Mouse (Mus musculus) heart, adult 2 months (tissue): ENCODE results near the gene Fam162a. TPM values are rescaled to one million over a fixed set of nuclear protein-coding genes. Genes with fewer than 3 reads are reported as not detected.
"Not testable (repeated sequence)": the region's sequence is repeated elsewhere in the genome, so short reads cannot be mapped to it uniquely, and the experiment has no call there.

ENCODE experiments used
- DNase-seq, 2 experiments: peaks; one replicate each; pipeline ENCODE4 v3.0.0; 2021
- H3K27ac ChIP-seq: fragments of 200-600 bp; 2 replicates; pipeline ENCODE4 v1.8.1; 2022
- H3K27me3 ChIP-seq: fragments of 200-500 bp; 2 replicates; pipeline ENCODE4 v1.6.1; 2012; ENCODE audit warnings: mild to moderate bottlenecking, low read length, inconsistent platforms, mixed read lengths; ENCODE audit not compliant: control insufficient read depth, insufficient read depth
- H3K36me3 ChIP-seq: fragments of 200-500 bp; 2 replicates; pipeline ENCODE4 v1.6.1; 2012; ENCODE audit warnings: low read length, inconsistent platforms; ENCODE audit not compliant: control insufficient read depth, insufficient read depth
- H3K4me1 ChIP-seq: fragments of 200-500 bp; 2 replicates; pipeline ENCODE4 v1.6.1; 2011; ENCODE audit warnings: low read length; ENCODE audit not compliant: control insufficient read depth, insufficient read depth
- H3K4me3 ChIP-seq: fragments of 200-600 bp; 2 replicates; pipeline ENCODE4 v1.8.1; 2022
- H3K79me2 ChIP-seq: fragments of 200-500 bp; replicated peaks from 2 replicates; pipeline ENCODE4 v1.6.1; 2012; ENCODE audit warnings: mild to moderate bottlenecking, inconsistent platforms, low read length, moderate library complexity, mixed read lengths; ENCODE audit not compliant: control insufficient read depth, insufficient read depth
- H3K9ac ChIP-seq: fragments of 200-500 bp; 2 replicates; pipeline ENCODE4 v1.6.1; 2012; ENCODE audit warnings: low read depth, mild to moderate bottlenecking, control low read depth, inconsistent platforms, low read length, mixed read lengths
- CTCF ChIP-seq: fragments of 200-600 bp; IDR thresholded peaks from 2 replicates; pipeline ENCODE4 v1.8.1; 2022; ENCODE audit warnings: antibody characterized with exemption, mild to moderate bottlenecking, moderate library complexity
- EP300 ChIP-seq: fragments of 200-500 bp; IDR thresholded peaks from 2 replicates; pipeline ENCODE4 v1.6.1; 2011; ENCODE audit warnings: low read depth, low read length, control low read depth; ENCODE audit not compliant: insufficient read depth
- POLR2A ChIP-seq: fragments of 200-500 bp; IDR thresholded peaks from 2 replicates; pipeline ENCODE4 v1.6.1; 2011; ENCODE audit warnings: mild to moderate bottlenecking, low read depth, low read length, control low read depth; ENCODE audit not compliant: insufficient read depth
- WGBS: fragments of 180-500 bp; shearing (Covaris S2); methylation state at CpG from one replicate; pipeline ENCODE4 v1.1.7; 2018; 5-methylcytosine and 5-hydroxymethylcytosine counted together
- intact Hi-C: fragments of 180-260 bp; cut with DNase I; formaldehyde crosslinking; loops from one replicate; pipeline ENCODE4 v1.15.1; 2025
- polyA plus RNA-seq: library from polyadenylated mRNA; depleted of rRNA; stranded (reverse); fragments of >200 nt; gene quantifications from 2 replicates; pipeline ENCODE4 v1.2.3, GENCODE M21; 2012; rRNA removed
- total RNA-seq, 2 experiments: library from RNA; stranded (reverse); gene quantifications; 2 replicates each; pipeline ENCODE4 v1.2.3; 2021

Gene Fam162a
- total and polyA plus RNA-seq, 3 experiments = 95.0 to 248 (median 212) TPM

GRCm38 (mm10) chr16:36040640-36041624 lies 30.5 kb downstream of the Fam162a start, which contains the start of gene Wdr5b:
Gene Wdr5b, plus strand, starts transcription at chr16:36041190.
- DNase-seq = peak; percentile 87 to 93
- H3K27ac ChIP-seq = peak within 1 kb of the TSS; percentile 80
- H3K27me3 ChIP-seq = no peaks in the 10 kb centered on the region
- H3K4me3 ChIP-seq = peak within 1 kb of the TSS; percentile 70
- peaks cover 13% of the 10 kb centered on the region for H3K36me3 ChIP-seq
- H3K79me2 ChIP-seq = no peaks in the 10 kb centered on the region
- H3K4me1 ChIP-seq = peaks cover 6% of the 10 kb centered on the region
- peak within 1 kb of the TSS; percentile 69 for H3K9ac ChIP-seq
- peak; percentile 69 for TF ChIP-seq EP300
- TF ChIP-seq POLR2A = peak; percentile 88
- no peak for TF ChIP-seq CTCF
- WGBS = under 1% methylated on average over 39 of the region's 39 CpGs
- intact Hi-C loops = loop anchor here (2.0 to 10.0 kb wide), 2 partner anchors 58 to 166 kb away; partner anchors contain the start of gene Parp14

GRCm38 (mm10) chr16:36028120-36028519 lies 43.3 kb downstream of the Fam162a start:
- DNase-seq, H3K79me2 ChIP-seq, H3K4me1 ChIP-seq, H3K27ac ChIP-seq, H3K9ac ChIP-seq, H3K4me3 ChIP-seq, H3K27me3 ChIP-seq, intact Hi-C loops, H3K36me3 ChIP-seq: not testable (repeated sequence)
- 90% methylated on average over 1 of the region's 2 CpGs for WGBS

GRCm38 (mm10) chr16:36016335-36016734 lies 55.1 kb downstream of the Fam162a start:
- no peak for TF ChIP-seq POLR2A
- TF ChIP-seq EP300 = no peak
- Histone ChIP-seq H3K4me1 (no peaks in the 10 kb centered on the region), H3K4me3 (no peak overlapping the region), H3K27me3 (no peaks in the 10 kb centered on the region), H3K9ac (no peak overlapping the region), H3K79me2 (no peaks in the 10 kb centered on the region), H3K27ac (no peak overlapping the region), H3K36me3 (no peaks in the 10 kb centered on the region; the same call in 1 of the 2 replicates)
- DNase-seq = no peak
- intact Hi-C loops = no loop called here
- 98% methylated on average over 1 of the region's 1 CpGs for WGBS

- whole genome bisulfite sequencing = 87% methylated on average over 3 of the region's 3 CpGs
- H3K36me3 ChIP-seq = no peaks in the 10 kb centered on the region; the same call in 1 of the 2 replicates
- intact Hi-C loops = no loop called here
Observed at GRCm38 (mm10) chr16:36008396-36008795, 63.0 kb downstream of the Fam162a start.

GRCm38 (mm10) chr16:35998852-35999251 lies 72.5 kb downstream of the Fam162a start:
- H3K27ac ChIP-seq, DNase-seq, H3K4me3 ChIP-seq, intact Hi-C loops, H3K36me3 ChIP-seq, H3K79me2 ChIP-seq, H3K27me3 ChIP-seq, H3K4me1 ChIP-seq, H3K9ac ChIP-seq: not testable (repeated sequence)
- 94% methylated on average over 4 of the region's 4 CpGs for WGBS

More at GRCm38 (mm10) chr16:36008396-36008795, 63.0 kb downstream of the Fam162a start:
- H3K4me1 ChIP-seq = no peaks in the 10 kb centered on the region
- TF ChIP-seq POLR2A (no peak), CTCF (no peak), EP300 (no peak)
- no peak overlapping the region for H3K9ac ChIP-seq
- no peak overlapping the region for H3K27ac ChIP-seq
- H3K27me3 ChIP-seq = no peaks in the 10 kb centered on the region
- no peak overlapping the region for H3K4me3 ChIP-seq
- DNase-seq = no peak
- no peaks in the 10 kb centered on the region for H3K79me2 ChIP-seq

Other genes with a start within 250 kb of the Fam162a start
- 10 to 100 TPM in 1 of 2 experiments, 1 to 10 TPM in 1; 9.9 to 11.3 TPM for gene Parp14, start 200.1 kb downstream of the Fam162a start, total RNA-seq
- gene Parp14, start 200.1 kb downstream of the Fam162a start, polyA plus RNA-seq = 3.8 and 5.9 TPM in 2 replicates
- gene Parp9, start 133.1 kb downstream of the Fam162a start, total RNA-seq = 1 to 10 TPM; 9.3 to 9.8 TPM
- 6.5 and 11.1 TPM in 2 replicates for gene Parp9, start 133.1 kb downstream of the Fam162a start, polyA plus RNA-seq
- gene Dtx3l, start 132.4 kb downstream of the Fam162a start, total RNA-seq = 1 to 10 TPM; 8.6 to 8.9 TPM
- gene Dtx3l, start 132.4 kb downstream of the Fam162a start, polyA plus RNA-seq = 5.9 and 8.9 TPM in 2 replicates
- 100 to 1,000 TPM; 112 to 128 TPM for gene Kpna1, start 92.8 kb downstream of the Fam162a start, total RNA-seq
- gene Kpna1, start 92.8 kb downstream of the Fam162a start, polyA plus RNA-seq = 18.7 and 40.3 TPM in 2 replicates
- gene Wdr5b, start 30.4 kb downstream of the Fam162a start, total RNA-seq = 1 to 10 TPM; 2.7 to 2.8 TPM
- 1.8 and 2.5 TPM in 2 replicates for gene Wdr5b, start 30.4 kb downstream of the Fam162a start, polyA plus RNA-seq
- 10 to 100 TPM; 31.1 to 33.3 TPM for gene Ccdc58, start 91 bp upstream of the Fam162a start, total RNA-seq
- 14.0 and 24.2 TPM in 2 replicates for gene Ccdc58, start 91 bp upstream of the Fam162a start, polyA plus RNA-seq
- not detected for gene Csta1, start 59.6 kb upstream of the Fam162a start, total RNA-seq
- not detected in 2 replicates for gene Csta1, start 59.6 kb upstream of the Fam162a start, polyA plus RNA-seq
- gene Stfa2l1, start 85.2 kb upstream of the Fam162a start, total RNA-seq = not detected
- gene Stfa2l1, start 85.2 kb upstream of the Fam162a start, polyA plus RNA-seq = not detected in 2 replicates
- not detected for gene Gm5483, start 112.6 kb upstream of the Fam162a start, total RNA-seq
- not detected in 2 replicates for gene Gm5483, start 112.6 kb upstream of the Fam162a start, polyA plus RNA-seq
- not detected for gene Gm5416, start 138.8 kb upstream of the Fam162a start, total RNA-seq
- gene Gm5416, start 138.8 kb upstream of the Fam162a start, polyA plus RNA-seq = not detected in 2 replicates
- not detected for gene 2010005H15Rik, start 149.9 kb upstream of the Fam162a start, total RNA-seq
- gene 2010005H15Rik, start 149.9 kb upstream of the Fam162a start, polyA plus RNA-seq = not detected in 2 replicates
- gene Stfa1, start 205.4 kb upstream of the Fam162a start, total RNA-seq = not detected
- not detected in 2 replicates for gene Stfa1, start 205.4 kb upstream of the Fam162a start, polyA plus RNA-seq